Mouse (Mus musculus) cerebellum, postnatal 10 days (tissue): Measurements from ENCODE around the gene Znrd1as.
A peak's percentile ranks its signal among the peaks of the same experiment; 100 is the strongest.

Experiments
- DNase-seq, 2 experiments: peaks; one replicate each; pipeline ENCODE4 v3.0.0; 2021; ENCODE audit warnings: mixed read lengths in 2 of 2

The Znrd1as gene

GRCm38 (mm10) chr17:36997033-36997735, 38.8 kb downstream of the Znrd1as start:
- peak; percentile 94 to 96 for DNase-seq

- no peak for DNase-seq
Measured at GRCm38 (mm10) chr17:36998477-36998876, 40.1 kb downstream of the Znrd1as start.

GRCm38 (mm10) chr17:37000863-37001262, 42.5 kb downstream of the Znrd1as start, which contains the start of gene Zfp57:
Gene Zfp57 (plus strand): TSS chr17:37001163.
- no peak for DNase-seq

GRCm38 (mm10) chr17:37002364-37003330, 44.3 kb downstream of the Znrd1as start:
- DNase-seq, result peak; percentile 86 to 89

DNA sequence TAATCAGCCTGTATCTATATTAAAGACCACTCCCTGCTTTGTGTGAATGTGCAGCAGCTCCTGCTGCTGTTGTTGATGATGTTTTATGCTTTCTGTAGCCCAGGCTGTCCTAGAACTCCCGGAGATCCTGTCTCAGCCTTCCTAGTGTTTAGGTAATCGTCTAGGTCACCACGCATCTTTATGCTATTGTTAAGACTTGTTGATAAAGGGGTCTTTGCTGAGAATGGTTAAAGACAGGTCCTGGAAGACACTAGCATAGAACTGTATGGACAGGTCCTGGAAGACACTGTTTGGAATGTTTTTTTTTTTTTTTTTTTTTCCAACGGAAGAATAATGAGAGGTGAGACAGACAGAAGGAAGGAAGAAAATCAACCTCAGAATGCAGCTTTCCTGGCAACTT, 45.0 kb downstream of the Znrd1as start:
- no peak for DNase-seq

DNA sequence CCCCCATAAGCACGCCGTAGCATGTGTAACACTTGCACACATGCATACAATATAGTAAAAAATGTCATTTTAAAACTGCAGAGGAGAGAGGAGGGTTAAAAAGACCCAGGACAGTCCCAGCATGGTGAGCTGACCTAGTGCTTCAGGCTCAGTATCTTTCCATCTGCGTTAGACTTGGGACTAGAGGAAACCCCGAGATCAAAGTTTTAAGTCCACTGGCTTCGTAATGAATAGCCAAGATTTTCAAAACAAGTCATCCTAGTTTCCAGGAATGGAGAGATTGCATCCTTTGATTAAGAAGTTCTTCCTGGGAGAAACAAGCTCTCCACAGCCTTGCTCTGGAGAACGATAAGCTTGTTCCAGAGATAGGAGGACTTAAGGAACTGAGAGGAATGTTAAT, 49.8 kb downstream of the Znrd1as start:
- DNase-seq, result no peak

DNA sequence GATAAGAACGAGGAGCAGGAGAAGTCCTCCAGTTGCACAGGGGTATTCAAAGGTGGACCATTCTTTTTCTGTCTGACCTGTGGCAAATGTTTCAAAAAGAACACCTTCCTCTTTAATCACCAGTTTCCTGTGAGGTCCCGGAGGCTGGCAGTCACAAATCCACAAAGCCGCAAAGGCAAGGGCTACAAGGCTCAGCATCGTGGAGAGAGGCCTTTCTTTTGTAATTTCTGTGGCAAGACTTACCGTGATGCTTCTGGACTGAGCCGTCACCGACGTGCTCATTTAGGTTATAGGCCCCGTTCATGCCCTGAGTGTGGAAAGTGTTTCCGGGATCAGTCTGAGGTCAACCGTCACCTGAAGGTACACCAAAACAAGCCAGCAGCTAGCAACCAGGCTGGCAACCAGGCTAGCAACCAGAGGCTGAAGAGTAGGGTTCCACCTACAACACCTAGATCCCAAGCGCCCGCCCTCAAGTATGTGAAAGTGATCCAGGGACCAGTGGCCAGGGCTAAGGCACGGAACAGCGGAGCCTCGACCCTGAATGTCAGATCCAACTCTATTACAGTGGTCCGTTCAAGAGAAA, 51.2 kb downstream of the Znrd1as start:
- DNase-seq, result no peak

DNA sequence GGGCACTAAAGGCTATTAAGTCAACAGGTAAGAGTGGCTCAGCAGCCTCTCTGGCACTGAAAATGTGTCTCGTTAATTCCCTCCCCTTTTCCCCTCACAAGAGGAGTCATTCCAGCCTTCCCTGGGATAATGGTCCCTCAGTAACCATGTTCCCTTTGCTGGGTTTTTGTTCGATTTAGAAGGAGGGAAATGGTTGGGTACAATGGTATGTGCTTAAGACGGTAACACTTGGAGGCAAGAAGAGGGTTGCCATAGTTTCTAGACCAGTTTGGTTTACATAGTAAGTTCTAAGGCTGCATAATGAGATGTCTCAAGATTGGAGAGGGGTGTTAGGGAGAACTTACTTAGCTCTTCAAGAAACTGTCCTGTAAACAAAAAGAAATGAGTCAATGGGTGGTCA, 53.3 kb downstream of the Znrd1as start:
- no peak for DNase-seq

DNA sequence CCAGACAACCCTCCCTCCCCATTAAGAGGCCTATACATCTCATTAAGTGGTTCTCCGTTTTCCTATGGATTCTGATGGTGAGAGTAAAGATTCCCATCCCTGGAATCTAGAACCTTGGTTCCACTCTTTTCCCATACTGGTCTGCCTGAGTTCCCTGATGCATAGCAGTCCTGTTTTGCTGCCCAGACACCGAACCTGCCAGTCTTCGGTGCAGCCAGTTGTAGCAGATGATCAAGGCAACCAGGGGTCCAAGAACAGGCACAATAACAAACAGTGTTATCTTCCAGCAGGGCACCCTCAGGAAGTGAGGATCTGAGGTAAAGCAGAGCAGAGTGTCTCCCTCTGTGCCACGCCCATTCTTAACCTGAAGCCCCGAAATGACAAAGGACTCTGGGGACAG, 53.7 kb downstream of the Znrd1as start:
- no peak for DNase-seq
